Mouse (Mus musculus): Measurements from ENCODE around the gene Hpcal1. TPM values are rescaled to one million over a fixed set of nuclear protein-coding genes. Genes with fewer than 3 reads are reported as not detected.

Hpcal1 gene
- 10 to 100 TPM; 61.9 to 68.4 (median 66.1) TPM for total RNA-seq (2022)

GRCm38 (mm10) chr12:17690564-17691281 is at the start of gene Hpcal1:
TSS of gene Hpcal1 (plus strand) at chr12:17690856.
- peak; percentile 81 to 87 for DNase-seq (ENCODE audit: low spot score in 2 of 2)

- no peak for DNase-seq (ENCODE audit: low spot score in 2 of 2)
Measured at GRCm38 (mm10) chr12:17641269-17641668, 49.4 kb upstream of the Hpcal1 start.

- no peak for DNase-seq (ENCODE audit: low spot score in 2 of 2)
Measured at GRCm38 (mm10) chr12:17644385-17645222, 46.1 kb upstream of the Hpcal1 start.

GRCm38 (mm10) chr12:17646457-17646856 is 44.2 kb upstream of the Hpcal1 start:
- no peak for DNase-seq (ENCODE audit: low spot score in 2 of 2)

- DNase-seq (ENCODE audit: low spot score in 2 of 2), result no peak
Measured at GRCm38 (mm10) chr12:17651223-17652095, 39.2 kb upstream of the Hpcal1 start.

GRCm38 (mm10) chr12:17652216-17653050 is 38.2 kb upstream of the Hpcal1 start:
- no peak for DNase-seq (ENCODE audit: low spot score in 2 of 2)

GRCm38 (mm10) chr12:17653051-17653783 is 37.4 kb upstream of the Hpcal1 start:
- no peak for DNase-seq (ENCODE audit: low spot score in 2 of 2)

- DNase-seq (ENCODE audit: low spot score in 2 of 2), result no peak
Measured at GRCm38 (mm10) chr12:17657561-17658195, 33.0 kb upstream of the Hpcal1 start.

GRCm38 (mm10) chr12:17658521-17658920 is 32.1 kb upstream of the Hpcal1 start:
- DNase-seq (ENCODE audit: low spot score in 2 of 2), result no peak

GRCm38 (mm10) chr12:17661483-17661920 is 29.2 kb upstream of the Hpcal1 start:
- no peak for DNase-seq (ENCODE audit: low spot score in 2 of 2)

GRCm38 (mm10) chr12:17663991-17664635 is 26.5 kb upstream of the Hpcal1 start:
- DNase-seq (ENCODE audit: low spot score in 2 of 2), result no peak

GRCm38 (mm10) chr12:17665906-17666326 is 24.7 kb upstream of the Hpcal1 start:
- DNase-seq (ENCODE audit: low spot score in 2 of 2), result no peak

- DNase-seq (ENCODE audit: low spot score in 2 of 2), result peak in 1 of 2 experiments; percentile 16
Measured at GRCm38 (mm10) chr12:17666616-17667015, 24.0 kb upstream of the Hpcal1 start.

GRCm38 (mm10) chr12:17673729-17674128 is 16.9 kb upstream of the Hpcal1 start:
- no peak for DNase-seq (ENCODE audit: low spot score in 2 of 2)

GRCm38 (mm10) chr12:17674182-17674812 is 16.4 kb upstream of the Hpcal1 start:
- DNase-seq (ENCODE audit: low spot score in 2 of 2), result no peak

GRCm38 (mm10) chr12:17677743-17678142 is 12.9 kb upstream of the Hpcal1 start:
- DNase-seq (ENCODE audit: low spot score in 2 of 2), result no peak

- no peak for DNase-seq (ENCODE audit: low spot score in 2 of 2)
Measured at GRCm38 (mm10) chr12:17679571-17679970, 11.1 kb upstream of the Hpcal1 start.

GRCm38 (mm10) chr12:17682161-17682560 is 8.5 kb upstream of the Hpcal1 start:
- DNase-seq (ENCODE audit: low spot score in 2 of 2), result no peak
